Mouse (Mus musculus) midbrain, embryonic 12.5 days (tissue): Measurements from ENCODE around the gene Cdkal1. TPM values are rescaled to one million over a fixed set of nuclear protein-coding genes. Genes with fewer than 3 reads are reported as not detected.

ENCODE experiments used
- ATAC-seq: fragments of 200-750 bp; cut with Nextera tagmentation; 2 replicates; pipeline ENCODE4 v1.8.0; 2017; ENCODE audit warnings: low read depth, moderate TSS enrichment, moderate library complexity; ENCODE audit not compliant: low FRiP score
- H3K27ac ChIP-seq: fragments of 300-500 bp; sonication (generic); replicated peaks from 2 replicates; pipeline ENCODE4 v1.5.1; 2016; ENCODE audit warnings: mild to moderate bottlenecking
- H3K27me3 ChIP-seq: fragments of 300-500 bp; sonication (generic); 2 replicates; pipeline ENCODE4 v1.6.1; 2016; ENCODE audit warnings: mild to moderate bottlenecking
- H3K36me3 ChIP-seq: fragments of 300-500 bp; sonication (generic); 2 replicates; pipeline ENCODE4 v1.6.1; 2016
- H3K4me1 ChIP-seq: fragments of 300-500 bp; sonication (generic); 2 replicates; pipeline ENCODE4 v1.6.1; 2016
- H3K4me2 ChIP-seq: fragments of 300-500 bp; sonication (generic); replicated peaks from 2 replicates; pipeline ENCODE4 v1.6.1; 2016; ENCODE audit warnings: mild to moderate bottlenecking, moderate library complexity
- H3K4me3 ChIP-seq: fragments of 300-500 bp; sonication (generic); 2 replicates; pipeline ENCODE4 v1.5.1; 2016; ENCODE audit warnings: mild to moderate bottlenecking
- H3K9ac ChIP-seq: fragments of 300-500 bp; sonication (generic); replicated peaks from 2 replicates; pipeline ENCODE4 v1.6.1; 2016; ENCODE audit warnings: mild to moderate bottlenecking, moderate library complexity
- H3K9me3 ChIP-seq: fragments of 300-500 bp; sonication (generic); 2 replicates; pipeline ENCODE4 v1.6.1; 2016; ENCODE audit warnings: mild to moderate bottlenecking
- WGBS: fragments of 180-500 bp; shearing (Covaris S2); methylation state at CpG from one replicate; pipeline ENCODE4 v1.1.7; 2016; 5-methylcytosine and 5-hydroxymethylcytosine counted together
- polyA plus RNA-seq: library from polyadenylated mRNA; unstranded; fragments of >200 nt; fragmentation: Nextera tagmentation; extraction: Ambion mirVana; gene quantifications from 2 replicates; pipeline ENCODE4 v1.2.1, GENCODE M21; 2016

Gene Cdkal1
- polyA plus RNA-seq, 1 experiment from 2014 or later = 33.3 TPM

DNA sequence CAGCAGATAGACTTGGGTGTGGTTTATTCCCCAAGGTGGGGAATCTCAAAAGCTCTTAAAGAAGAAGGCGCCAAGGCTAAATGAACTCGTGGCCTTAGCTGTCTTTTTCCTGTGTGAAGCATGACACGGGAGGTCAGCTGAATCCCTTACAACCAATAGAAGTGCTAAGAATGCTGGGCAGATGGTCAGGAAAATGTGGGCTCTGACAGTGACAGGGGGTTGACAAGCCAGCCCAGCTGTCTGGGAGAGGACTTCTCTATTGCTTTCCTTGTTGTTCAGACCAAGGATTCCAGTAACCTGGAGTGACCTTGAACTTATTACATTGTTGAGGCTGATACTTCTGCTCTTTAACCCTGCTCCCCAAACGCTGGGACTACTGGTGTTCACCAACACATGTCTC is 564.9 kb downstream of the Cdkal1 start:
- no peaks in the 10 kb centered on the region for H3K36me3 ChIP-seq
- WGBS = 72% methylated on average over 4 of the region's 4 CpGs
- H3K27ac ChIP-seq = no peak overlapping the region
- H3K4me2 ChIP-seq = no peak overlapping the region
- H3K9ac ChIP-seq = no peak overlapping the region
- no peak for ATAC-seq
- no peaks in the 10 kb centered on the region for H3K27me3 ChIP-seq
- H3K9me3 ChIP-seq = no peaks in the 10 kb centered on the region
- H3K4me1 ChIP-seq = no peaks in the 10 kb centered on the region
- no peak overlapping the region for H3K4me3 ChIP-seq

- H3K4me3 ChIP-seq = no peak overlapping the region
- no peak for ATAC-seq
- H3K27me3 ChIP-seq = no peaks in the 10 kb centered on the region
- H3K9ac ChIP-seq = no peak overlapping the region
- H3K9me3 ChIP-seq = no peaks in the 10 kb centered on the region
- no peaks in the 10 kb centered on the region for H3K4me1 ChIP-seq
- H3K36me3 ChIP-seq = no peaks in the 10 kb centered on the region
- no peak overlapping the region for H3K4me2 ChIP-seq
- 81% methylated on average over 3 of the region's 3 CpGs for WGBS
- H3K27ac ChIP-seq = no peak overlapping the region
Observed at GRCm38 (mm10) chr13:29285058-29285457, 570.4 kb downstream of the Cdkal1 start.

DNA sequence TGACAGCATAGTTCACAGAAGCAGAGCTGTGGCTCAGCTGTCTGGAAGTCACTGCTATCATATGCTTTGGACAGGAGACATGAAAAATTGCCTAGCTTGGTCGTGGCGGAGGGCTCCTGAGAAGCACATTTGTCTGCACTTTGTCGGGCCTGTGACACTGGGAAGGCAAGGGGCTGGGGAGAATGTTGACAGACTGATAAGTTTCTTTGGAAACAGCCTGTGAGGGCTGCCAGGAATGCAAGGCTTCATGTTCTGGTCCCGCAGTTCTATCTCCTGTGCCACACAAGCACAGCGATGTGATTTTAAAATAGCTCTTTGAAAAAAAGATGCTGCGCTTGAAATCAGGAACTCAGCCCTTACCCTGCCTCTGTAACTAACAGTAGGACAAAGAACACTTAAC is 573.9 kb downstream of the Cdkal1 start:
- H3K4me1 ChIP-seq = peaks cover 3% of the 10 kb centered on the region; the same call in 1 of the 2 replicates
- no peaks in the 10 kb centered on the region for H3K27me3 ChIP-seq
- H3K9me3 ChIP-seq = no peaks in the 10 kb centered on the region
- H3K4me2 ChIP-seq = no peak overlapping the region
- H3K27ac ChIP-seq = no peak overlapping the region
- H3K9ac ChIP-seq = no peak overlapping the region
- 90% methylated on average over 6 of the region's 6 CpGs for WGBS
- no peaks in the 10 kb centered on the region for H3K36me3 ChIP-seq
- no peak overlapping the region for H3K4me3 ChIP-seq
- no peak for ATAC-seq

- Histone ChIP-seq H3K27me3 (no peaks in the 10 kb centered on the region), H3K36me3 (no peaks in the 10 kb centered on the region), H3K27ac (no peak overlapping the region), H3K9me3 (no peaks in the 10 kb centered on the region), H3K4me3 (no peak overlapping the region), H3K4me2 (no peak overlapping the region), H3K9ac (no peak overlapping the region), H3K4me1 (peaks cover 21% of the 10 kb centered on the region)
- no peak for ATAC-seq
- 73% methylated on average over 4 of the region's 4 CpGs for WGBS
Observed at GRCm38 (mm10) chr13:29278156-29278555, 577.3 kb downstream of the Cdkal1 start.

DNA sequence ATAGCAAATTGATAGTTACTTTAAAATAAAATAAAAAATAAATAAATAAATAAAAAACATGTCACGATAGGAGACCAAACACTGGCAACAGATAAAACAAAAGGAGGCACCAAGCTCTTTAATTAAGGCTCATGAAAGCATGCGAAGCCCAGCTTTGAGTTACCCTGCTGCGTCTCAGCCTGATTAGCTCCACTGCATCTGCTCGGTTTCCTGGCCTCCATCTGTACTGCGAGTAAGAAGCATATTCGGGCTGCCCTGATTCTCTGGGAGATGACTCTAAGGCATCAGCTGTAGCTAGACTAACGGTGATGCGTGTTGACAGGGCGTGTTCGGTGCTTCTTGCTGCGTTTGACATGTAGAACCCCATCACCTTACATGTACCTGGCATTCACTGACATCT is 581.2 kb downstream of the Cdkal1 start:
- H3K4me1 ChIP-seq = peaks cover 23% of the 10 kb centered on the region
- no peaks in the 10 kb centered on the region for H3K36me3 ChIP-seq
- 31% methylated on average over 11 of the region's 11 CpGs for WGBS
- no peaks in the 10 kb centered on the region for H3K9me3 ChIP-seq
- peak; percentile 64 for ATAC-seq
- no peak overlapping the region for H3K4me3 ChIP-seq
- no peak overlapping the region for H3K4me2 ChIP-seq
- H3K9ac ChIP-seq = no peak overlapping the region
- no peaks in the 10 kb centered on the region for H3K27me3 ChIP-seq
- peak overlapping the region; percentile 83 for H3K27ac ChIP-seq

DNA sequence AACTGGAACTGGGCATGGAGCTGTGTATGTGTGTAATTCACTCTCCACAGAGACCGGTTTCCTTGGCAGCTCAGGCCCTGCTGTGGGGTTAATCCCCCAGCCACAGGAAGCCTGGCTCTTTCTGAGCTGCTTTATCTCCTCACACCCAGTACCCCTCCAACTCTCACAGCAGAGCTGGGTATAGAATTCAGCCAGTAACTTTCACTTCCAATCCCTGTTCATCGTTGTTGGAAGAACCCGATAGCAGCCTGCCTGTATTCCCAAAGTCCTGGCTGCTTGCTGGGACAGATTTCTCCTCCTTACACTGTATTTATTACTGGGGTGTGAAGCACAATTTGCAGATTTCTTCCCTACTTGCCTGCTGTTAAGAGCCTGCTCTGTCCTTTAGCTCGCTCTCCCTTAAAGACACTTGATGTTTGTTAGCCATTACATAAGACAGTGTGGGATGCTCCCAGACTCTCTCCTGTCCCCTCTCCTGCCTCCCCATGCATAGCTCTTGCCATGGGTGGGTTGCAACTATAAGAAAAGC is 581.7 kb downstream of the Cdkal1 start:
- Histone ChIP-seq H3K36me3 (no peaks in the 10 kb centered on the region), H3K4me3 (no peak overlapping the region), H3K9ac (0 out of 2 replicates have a peak overlapping the region, but pooled peaks have one; percentile 4), H3K4me1 (peaks cover 23% of the 10 kb centered on the region), H3K9me3 (no peaks in the 10 kb centered on the region), H3K27ac (peak overlapping the region; percentile 83), H3K4me2 (0 out of 2 replicates have a peak overlapping the region, but pooled peaks have one; percentile 9), H3K27me3 (no peaks in the 10 kb centered on the region)
- ATAC-seq = peak; percentile 78
- 8% methylated on average over 4 of the region's 4 CpGs for WGBS

- no peak for ATAC-seq
- H3K27me3 ChIP-seq = no peaks in the 10 kb centered on the region
- peaks cover 20% of the 10 kb centered on the region for H3K4me1 ChIP-seq
- H3K36me3 ChIP-seq = no peaks in the 10 kb centered on the region
- H3K9ac ChIP-seq = no peak overlapping the region
- no peak overlapping the region for H3K27ac ChIP-seq
- no peak overlapping the region for H3K4me3 ChIP-seq
- no peak overlapping the region for H3K4me2 ChIP-seq
- no peaks in the 10 kb centered on the region for H3K9me3 ChIP-seq
Observed at GRCm38 (mm10) chr13:29271451-29271850, 584.0 kb downstream of the Cdkal1 start.

DNA sequence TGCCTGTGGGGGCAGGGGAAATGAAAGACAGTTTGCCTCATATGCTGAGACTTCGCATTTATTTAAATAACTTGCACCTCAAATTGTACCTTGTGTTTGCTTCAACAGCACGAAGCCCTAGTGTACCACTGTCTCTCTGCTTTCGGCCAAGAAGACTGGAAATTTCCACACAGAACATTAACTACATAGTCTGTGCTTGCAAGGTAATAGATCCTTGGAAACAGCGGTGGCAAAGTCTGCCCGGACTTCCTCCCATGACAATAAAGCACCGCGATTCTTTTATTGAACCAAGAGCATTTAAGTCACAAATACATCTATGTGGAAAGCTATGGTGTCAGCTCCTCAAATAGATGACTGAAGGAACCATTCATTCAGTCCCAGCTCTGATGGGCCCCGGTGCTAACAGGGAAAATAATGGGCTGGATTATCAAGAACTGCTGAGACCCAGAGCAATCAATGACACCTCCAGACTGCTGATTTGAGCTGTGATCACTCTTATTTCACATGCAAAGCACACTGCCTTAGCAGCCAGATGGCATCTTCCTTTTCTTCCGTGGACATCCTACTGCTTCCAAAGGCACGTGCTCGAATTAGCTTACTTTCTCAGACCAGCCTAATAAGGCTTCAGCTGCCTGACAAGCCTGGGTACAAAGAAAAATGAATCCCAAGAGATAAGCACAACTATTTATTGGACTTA is 591.3 kb downstream of the Cdkal1 start:
- Histone ChIP-seq H3K9me3 (no peaks in the 10 kb centered on the region), H3K27me3 (no peaks in the 10 kb centered on the region), H3K4me3 (no peak overlapping the region), H3K9ac (no peak overlapping the region), H3K36me3 (no peaks in the 10 kb centered on the region), H3K27ac (peak overlapping the region; percentile 55), H3K4me2 (no peak overlapping the region), H3K4me1 (0 out of 2 replicates have a peak, but pooled peaks cover 8% of the 10 kb centered on the region)
- ATAC-seq = peak; percentile 77
- WGBS = 62% methylated on average over 11 of the region's 11 CpGs

DNA sequence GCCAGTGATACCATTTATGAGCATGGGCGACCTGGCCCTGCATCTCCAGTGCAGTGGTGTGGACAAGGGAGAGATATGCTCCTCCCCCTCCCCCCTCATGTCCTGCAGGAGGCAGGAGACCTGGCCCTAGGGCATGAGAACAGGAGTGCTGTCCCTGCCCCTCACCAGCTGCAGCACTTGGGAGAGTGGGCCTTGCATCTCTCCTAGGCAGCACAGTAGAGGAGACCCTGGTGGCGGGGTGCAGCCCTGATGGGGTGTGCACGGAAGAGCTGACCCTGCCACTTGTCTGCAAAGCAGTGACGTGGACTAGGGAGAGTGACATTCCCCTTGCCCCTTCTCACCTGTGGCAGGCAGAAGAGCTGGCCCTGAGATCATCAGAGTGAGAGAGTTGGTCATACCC is 593.3 kb downstream of the Cdkal1 start:
- peak; percentile 44; the same call in 1 of the 2 replicates for ATAC-seq
- no peak overlapping the region for H3K4me2 ChIP-seq
- H3K9me3 ChIP-seq = no peaks in the 10 kb centered on the region
- no peak overlapping the region for H3K9ac ChIP-seq
- 90% methylated on average over 4 of the region's 4 CpGs for WGBS
- H3K27me3 ChIP-seq = no peaks in the 10 kb centered on the region
- no peak overlapping the region for H3K4me3 ChIP-seq
- no peak overlapping the region for H3K27ac ChIP-seq
- 0 out of 2 replicates have a peak, but pooled peaks cover 8% of the 10 kb centered on the region for H3K4me1 ChIP-seq
- H3K36me3 ChIP-seq = no peaks in the 10 kb centered on the region

GRCm38 (mm10) chr13:29248535-29248934 is 606.9 kb downstream of the Cdkal1 start:
- no peaks in the 10 kb centered on the region for H3K9me3 ChIP-seq
- H3K4me3 ChIP-seq = no peak overlapping the region
- no peaks in the 10 kb centered on the region for H3K4me1 ChIP-seq
- H3K4me2 ChIP-seq = no peak overlapping the region
- H3K9ac ChIP-seq = no peak overlapping the region
- no peaks in the 10 kb centered on the region for H3K27me3 ChIP-seq
- no peak for ATAC-seq
- H3K36me3 ChIP-seq = no peaks in the 10 kb centered on the region
- no peak overlapping the region for H3K27ac ChIP-seq
- WGBS = 88% methylated on average over 4 of the region's 4 CpGs

- no peak for ATAC-seq
- H3K36me3 ChIP-seq = no peaks in the 10 kb centered on the region
- H3K27me3 ChIP-seq = no peaks in the 10 kb centered on the region
- no peak overlapping the region for H3K9ac ChIP-seq
- no peak overlapping the region for H3K4me3 ChIP-seq
- no peaks in the 10 kb centered on the region for H3K4me1 ChIP-seq
- no peaks in the 10 kb centered on the region for H3K9me3 ChIP-seq
- no peak overlapping the region for H3K27ac ChIP-seq
- no peak overlapping the region for H3K4me2 ChIP-seq
- WGBS = 69% methylated on average over 3 of the region's 3 CpGs
Observed at GRCm38 (mm10) chr13:29247800-29248199, 607.7 kb downstream of the Cdkal1 start.

DNA sequence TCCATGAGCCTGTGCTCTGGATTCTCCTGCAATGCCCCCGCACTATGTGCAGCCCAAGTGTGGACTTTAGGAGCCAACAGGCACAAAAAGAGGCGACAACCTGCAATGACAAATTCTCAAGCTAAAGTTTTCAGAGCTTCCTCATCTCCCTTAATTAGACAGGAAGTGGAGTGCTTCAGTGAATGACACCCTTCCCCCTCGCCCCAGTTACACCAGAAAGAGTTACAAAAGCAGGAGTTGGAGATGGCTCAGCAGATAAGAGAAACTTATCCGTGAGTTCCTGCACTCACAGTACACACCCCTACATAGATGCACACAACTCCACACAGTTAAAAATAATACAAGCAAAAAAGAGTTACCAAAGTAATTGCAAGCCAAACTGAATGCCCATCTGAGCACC is 620.4 kb downstream of the Cdkal1 start:
- Histone ChIP-seq H3K36me3 (no peaks in the 10 kb centered on the region), H3K4me1 (no peaks in the 10 kb centered on the region), H3K4me3 (no peak overlapping the region), H3K4me2 (no peak overlapping the region), H3K9ac (no peak overlapping the region), H3K27ac (no peak overlapping the region), H3K27me3 (no peaks in the 10 kb centered on the region), H3K9me3 (peaks cover 9% of the 10 kb centered on the region; the same call in 1 of the 2 replicates)
- no peak for ATAC-seq
- WGBS = 85% methylated on average over 4 of the region's 4 CpGs
